Mouse (Mus musculus) gastrocnemius, postnatal 4 days (tissue): ENCODE results near the gene Zfpm1. TPM values are rescaled to one million over a fixed set of nuclear protein-coding genes. Genes with fewer than 3 reads are reported as not detected.
A peak's percentile ranks its signal among the peaks of the same experiment; 100 is the strongest.

Source experiments
- DNase-seq, 2 experiments: peaks; one replicate each; pipeline ENCODE4 v3.0.0; 2021 to 2022; ENCODE audit warnings: low spot score in 2 of 2, mixed read lengths in 2 of 2
- total RNA-seq, 2 experiments: library from RNA; stranded (reverse); gene quantifications; 2 replicates each; pipeline ENCODE4 v1.2.3; 2021

Gene Zfpm1
- total RNA-seq, 2 experiments from 2014 or later: 10.6 to 13.6 TPM

DNA sequence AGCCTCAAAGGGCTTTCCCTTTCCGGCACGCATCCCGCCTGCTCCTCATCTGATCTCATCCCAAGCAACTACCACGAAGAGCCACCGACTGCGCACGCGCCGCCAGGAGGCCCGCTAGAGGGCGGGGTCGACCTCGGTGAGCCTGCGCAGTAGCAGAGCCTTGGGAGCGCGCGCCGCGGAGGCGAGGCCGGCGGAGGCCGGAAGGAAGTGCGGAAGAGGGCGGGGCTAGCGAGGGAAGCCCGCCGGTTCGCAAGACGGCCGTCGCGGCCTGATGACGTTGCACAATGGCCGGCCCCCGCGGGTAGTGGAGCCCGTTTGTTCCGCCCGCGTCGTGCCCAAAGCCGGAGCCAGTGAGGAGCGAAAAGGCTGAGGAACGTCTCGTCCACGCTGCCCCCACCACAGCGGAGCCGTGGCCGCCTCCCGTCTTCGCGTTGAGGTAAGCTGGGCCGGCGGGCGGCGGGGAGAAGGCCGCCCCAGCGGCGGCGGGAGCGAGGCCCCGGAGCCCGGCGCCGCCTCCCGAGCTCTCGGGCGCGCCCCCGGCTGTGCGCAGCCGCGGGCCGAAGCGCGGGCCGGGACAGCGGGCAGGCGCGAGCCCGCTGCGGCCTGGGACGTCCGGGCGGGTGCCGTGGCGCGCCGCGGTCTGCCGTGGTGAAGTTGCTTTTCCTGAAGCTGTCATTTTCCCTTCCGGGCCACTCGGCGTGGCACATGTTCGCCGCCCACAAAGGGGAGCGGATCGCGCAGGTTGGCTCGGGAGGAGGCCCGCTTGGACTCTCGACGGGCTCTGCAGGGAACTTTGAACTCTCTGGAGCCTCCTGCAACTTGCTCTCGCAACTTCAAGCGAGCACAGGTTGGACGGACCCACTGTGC lies 94.7 kb downstream of the Zfpm1 start, which contains the start of gene Zc3h18:
Zc3h18 (plus strand) TSS at position 245 of the 867 bp plus-strand sequence.
- peak; percentile 99 to 100 for DNase-seq

- no peak for DNase-seq
Measured at GRCm38 (mm10) chr8:122383039-122383438, 101.1 kb downstream of the Zfpm1 start.

Other genes starting within 250 kb of the Zfpm1 start
- not detected for gene Trhr2, start 78.6 kb downstream of the Zfpm1 start, total RNA-seq
- gene Zc3h18, start 94.5 kb downstream of the Zfpm1 start, total RNA-seq: 10 to 100 TPM; 37.2 to 42.8 TPM
- not detected for gene Il17c, start 139.9 kb downstream of the Zfpm1 start, total RNA-seq
- gene Cyba, start 150.8 kb downstream of the Zfpm1 start, total RNA-seq: 10 to 100 TPM; 51.7 to 64.2 TPM
- 10 to 100 TPM; 14.7 to 18.4 TPM for gene Mvd, start 161.3 kb downstream of the Zfpm1 start, total RNA-seq
- gene Snai3, start 178.6 kb downstream of the Zfpm1 start, total RNA-seq: 1 to 10 TPM; 4.9 to 7.7 TPM
- 10 to 100 TPM; 36.9 to 40.1 TPM for gene Rnf166, start 193.9 kb downstream of the Zfpm1 start, total RNA-seq
- 10 to 100 TPM; 18.3 to 18.9 TPM for gene Ctu2, start 194.0 kb downstream of the Zfpm1 start, total RNA-seq